Comparison of ENCODE assay signal across 33 mouse cellular contexts in genomic region chr1:85608361-85608760, GRCm38 (mm10). TPM values are rescaled to one million over a fixed set of nuclear protein-coding genes. Genes with fewer than 3 reads are reported as not detected.
"Had no signal": no experiment of that assay in that cellular context is flagged by ENCODE, and none has a peak within 500 bp of the region (broad histone marks: within the 10 kb centered on the region; RNA-seq: fewer than 3 reads in every experiment).

No protein-coding gene starts in this region.

RNA-seq across cellular contexts. Expression of gene G530012D18Rik, which starts 32.9 kb away (rescaled TPM):
- total RNA-seq: gastrocnemius, adult 2 months; gastrocnemius, postnatal 10 days; gastrocnemius, postnatal 25 days; gastrocnemius, postnatal 4 days; granulocyte monocyte progenitor cell, adult 5-6 weeks; heart, adult 2 months; heart, postnatal 14 days; heart, postnatal 36 days; hindbrain, postnatal 0 days; layer of hippocampus, adult 18-20 months; layer of hippocampus, adult 8-10 months; layer of hippocampus, postnatal 14 days; layer of hippocampus, postnatal 36 days; left cerebral cortex, adult 18-20 months; left cerebral cortex, adult 8-10 months; left cerebral cortex, postnatal 10 days; left cerebral cortex, postnatal 25 days; left cerebral cortex, postnatal 4 days; liver, adult 2 months had no signal
- polyA plus RNA-seq: heart, adult 2 months; heart, embryonic 11.5 days; heart, embryonic 13.5 days; heart, postnatal 0 days; hindbrain, embryonic 13.5 days; hindbrain, embryonic 15.5 days; hindbrain, postnatal 0 days; intestine, embryonic 14.5 days; intestine, embryonic 16.5 days; kidney, adult 2 months; kidney, embryonic 15.5 days; kidney, postnatal 0 days; limb, embryonic 11.5 days; limb, embryonic 13.5 days; limb, embryonic 15.5 days; liver, adult 2 months; liver, embryonic 12.5 days had no signal
